Mouse (Mus musculus) neutrophil, adult 5-6 weeks (primary cell): ENCODE measurements around the gene Mcm3ap. TPM values are rescaled to one million over a fixed set of nuclear protein-coding genes. Genes with fewer than 3 reads are reported as not detected.

ENCODE experiments used
- ATAC-seq: fragments of 151-379, 151-347 bp; 2 replicates; pipeline ENCODE4 v1.8.0; 2017; ENCODE audit warnings: mild to moderate bottlenecking, moderate TSS enrichment; ENCODE audit not compliant: insufficient number of reproducible peaks, poor library complexity, low FRiP score, severe bottlenecking; ENCODE audit errors: extremely low read depth
- total RNA-seq: library from RNA; stranded (forward); fragments of 200-1000 nt; gene quantifications from 2 replicates; pipeline ENCODE4 v1.2.3, GENCODE M21; 2017

The Mcm3ap gene
- total RNA-seq, result 76.0 and 89.6 TPM in 2 replicates

- ATAC-seq, result peak; percentile 96
Observed at GRCm38 (mm10) chr10:76468203-76469162, at the start of gene Mcm3ap, which contains the start of gene Ybey. TSS of gene Mcm3ap (plus strand) at chr10:76468927. TSS of gene Ybey (minus strand) at chr10:76469114.

GRCm38 (mm10) chr10:76425674-76426073 lies 43.1 kb upstream of the Mcm3ap start:
- ATAC-seq, result peak; percentile 76

- ATAC-seq, result no peak
Observed at GRCm38 (mm10) chr10:76433925-76434324, 34.8 kb upstream of the Mcm3ap start.

GRCm38 (mm10) chr10:76439107-76439890 lies 29.4 kb upstream of the Mcm3ap start:
- ATAC-seq, result no peak

GRCm38 (mm10) chr10:76440281-76440680 lies 28.4 kb upstream of the Mcm3ap start, which contains the start of gene AC141477.1:
TSS of gene AC141477.1 (minus strand) at chr10:76440444.
- no peak for ATAC-seq

- peak; percentile 93 for ATAC-seq
Observed at GRCm38 (mm10) chr10:76442178-76443088, 26.3 kb upstream of the Mcm3ap start, which contains the start of gene Pcnt. TSS of gene Pcnt (minus strand) at chr10:76442786.

GRCm38 (mm10) chr10:76445996-76446681 lies 22.6 kb upstream of the Mcm3ap start:
- no peak for ATAC-seq

GRCm38 (mm10) chr10:76447406-76448229 lies 21.1 kb upstream of the Mcm3ap start:
- ATAC-seq, result no peak

GRCm38 (mm10) chr10:76448851-76449250 lies 19.9 kb upstream of the Mcm3ap start, which contains the start of gene 2610028H24Rik:
TSS of gene 2610028H24Rik (plus strand) at chr10:76449081.
- ATAC-seq, result no peak

GRCm38 (mm10) chr10:76455289-76455688 lies 13.4 kb upstream of the Mcm3ap start:
- ATAC-seq, result peak; percentile 61; the same call in 1 of the 2 replicates

GRCm38 (mm10) chr10:76461255-76461654 lies 7.5 kb upstream of the Mcm3ap start:
- ATAC-seq, result no peak

- no peak for ATAC-seq
Observed at GRCm38 (mm10) chr10:76462312-76462711, 6.4 kb upstream of the Mcm3ap start.

GRCm38 (mm10) chr10:76462721-76463120 lies 6.0 kb upstream of the Mcm3ap start:
- ATAC-seq, result no peak

- ATAC-seq, result no peak
Observed at GRCm38 (mm10) chr10:76473759-76474158, 5.0 kb downstream of the Mcm3ap start.

GRCm38 (mm10) chr10:76480851-76481250 lies 12.1 kb downstream of the Mcm3ap start:
- ATAC-seq, result no peak

- no peak for ATAC-seq
Observed at GRCm38 (mm10) chr10:76481480-76481879, 12.8 kb downstream of the Mcm3ap start.

GRCm38 (mm10) chr10:76486302-76486701 lies 17.6 kb downstream of the Mcm3ap start:
- no peak for ATAC-seq
